Mouse (Mus musculus): Measurements from ENCODE around the gene Lrp6. TPM values are rescaled to one million over a fixed set of nuclear protein-coding genes. Genes with fewer than 3 reads are reported as not detected.

The Lrp6 gene
- polyA plus RNA-seq, 1 experiment from 2014 or later, result 39.6 TPM

DNA sequence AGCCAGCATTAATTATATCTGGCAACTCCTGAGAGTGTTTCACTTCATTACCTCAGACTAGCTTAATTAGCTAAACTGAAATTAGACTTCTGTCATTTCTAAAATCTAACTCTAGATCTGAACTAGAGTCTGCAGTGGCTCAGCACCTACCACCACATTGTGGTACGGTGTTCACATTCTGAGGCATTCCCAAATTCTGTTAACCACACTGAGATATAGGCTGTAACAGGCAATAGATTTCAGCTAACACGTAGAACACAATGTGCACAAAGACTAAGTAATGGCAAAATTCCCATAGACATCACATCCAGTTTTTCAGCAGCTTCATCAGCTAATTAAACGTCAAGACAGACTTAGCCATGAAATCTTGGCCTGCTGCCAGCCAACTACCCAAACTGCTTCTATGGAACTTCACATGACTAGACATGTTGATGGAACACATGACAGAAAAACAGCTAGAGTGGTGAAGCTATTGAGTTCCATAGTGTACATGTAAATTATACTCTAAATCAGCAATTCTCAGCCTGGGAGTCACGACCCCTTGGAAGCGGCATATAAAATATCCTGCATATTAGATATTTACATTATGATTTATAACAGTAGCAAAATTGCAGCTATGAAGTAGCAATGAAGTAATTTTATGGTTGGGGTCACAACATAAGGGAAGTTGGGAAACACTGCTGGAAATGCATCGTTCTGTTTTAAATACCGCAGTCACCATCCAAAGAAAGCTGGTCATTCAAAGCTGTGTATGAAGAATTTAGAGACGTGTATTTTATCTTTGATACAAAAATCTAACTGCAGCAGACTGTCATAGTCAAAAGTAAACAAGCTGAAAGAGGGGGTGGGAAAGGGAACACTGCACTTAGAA, 71.7 kb downstream of the Lrp6 start:
- WGBS, result 61% methylated on average over 8 of the region's 8 CpGs
- peaks cover 7% of the 10 kb centered on the region; the same call in 1 of the 2 replicates for H3K36me3 ChIP-seq (ENCODE audit: control insufficient read depth, insufficient read depth, low read length)
- H3K27me3 ChIP-seq (ENCODE audit: control insufficient read depth, insufficient read depth, low read length), result no peaks in the 10 kb centered on the region
- H3K9me3 ChIP-seq (ENCODE audit: control insufficient read depth, low read depth, low read length), result no peaks in the 10 kb centered on the region
- ATAC-seq (ENCODE audit: insufficient number of reproducible peaks, insufficient read depth, low FRiP score, low read depth), result no peak
- 0 out of 2 replicates have a peak overlapping the region, but pooled peaks have one; percentile 45 for H3K27ac ChIP-seq (ENCODE audit: low read length)
- no peak overlapping the region for H3K4me3 ChIP-seq (ENCODE audit: low read depth, low read length)
- no peak overlapping the region for H3K9ac ChIP-seq (replicated peaks; ENCODE audit: low read depth, low read length)
- H3K4me2 ChIP-seq (replicated peaks; ENCODE audit: low read depth, low read length), result no peak overlapping the region
- H3K4me1 ChIP-seq (ENCODE audit: control insufficient read depth, insufficient read depth, low read length), result 0 out of 2 replicates have a peak, but pooled peaks cover 4% of the 10 kb centered on the region

DNA sequence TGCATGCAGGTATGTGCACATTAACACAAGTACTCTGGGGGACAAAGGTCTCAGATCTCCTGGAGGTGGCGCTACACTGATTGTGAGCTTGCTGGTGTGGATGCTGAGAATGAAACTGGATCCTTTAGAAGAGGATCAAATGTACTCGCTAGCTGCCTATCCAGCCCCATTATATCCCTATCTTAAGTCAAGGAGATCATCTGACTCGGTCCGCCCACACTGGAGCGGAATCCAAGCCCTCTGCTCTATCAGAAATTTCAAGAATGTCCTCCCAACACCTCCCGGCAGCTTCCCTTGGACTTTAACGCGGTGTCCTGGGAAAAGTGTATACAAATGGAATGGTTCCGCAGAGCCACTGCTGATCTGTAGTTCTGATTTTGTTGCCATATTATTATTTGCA, 77.1 kb downstream of the Lrp6 start:
- no peaks in the 10 kb centered on the region for H3K4me1 ChIP-seq (ENCODE audit: control insufficient read depth, insufficient read depth, low read length)
- no peak overlapping the region for H3K4me3 ChIP-seq (ENCODE audit: low read depth, low read length)
- ATAC-seq (ENCODE audit: insufficient number of reproducible peaks, insufficient read depth, low FRiP score, low read depth), result no peak
- H3K9ac ChIP-seq (replicated peaks; ENCODE audit: low read depth, low read length), result no peak overlapping the region
- peaks cover 14% of the 10 kb centered on the region for H3K36me3 ChIP-seq (ENCODE audit: control insufficient read depth, insufficient read depth, low read length)
- no peak overlapping the region for H3K4me2 ChIP-seq (replicated peaks; ENCODE audit: low read depth, low read length)
- H3K9me3 ChIP-seq (ENCODE audit: control insufficient read depth, low read depth, low read length), result no peaks in the 10 kb centered on the region
- H3K27me3 ChIP-seq (ENCODE audit: control insufficient read depth, insufficient read depth, low read length), result no peaks in the 10 kb centered on the region
- 68% methylated on average over 9 of the region's 9 CpGs for WGBS
- no peak overlapping the region for H3K27ac ChIP-seq (ENCODE audit: low read length)

DNA sequence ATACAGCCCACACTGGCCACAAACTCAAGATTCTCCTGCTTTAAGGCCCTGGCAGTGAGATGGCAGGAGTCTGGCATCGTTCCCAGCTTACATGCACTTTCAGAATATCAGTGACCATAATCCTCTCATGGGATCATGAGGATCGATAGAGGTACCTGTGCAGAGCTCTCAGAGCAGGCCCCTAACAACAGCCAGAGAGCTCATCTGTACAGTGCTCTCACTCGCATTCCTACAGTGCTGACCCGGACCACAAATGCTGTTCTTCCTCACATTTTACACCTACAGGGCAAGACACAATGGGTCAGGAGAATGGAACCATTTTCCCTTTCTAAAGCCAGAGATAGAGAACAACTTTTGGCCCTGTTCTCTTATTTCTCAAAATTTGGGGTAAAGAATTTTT, 77.6 kb downstream of the Lrp6 start:
- 90% methylated on average over 4 of the region's 4 CpGs for WGBS
- H3K4me2 ChIP-seq (replicated peaks; ENCODE audit: low read depth, low read length), result no peak overlapping the region
- H3K27me3 ChIP-seq (ENCODE audit: control insufficient read depth, insufficient read depth, low read length), result no peaks in the 10 kb centered on the region
- peaks cover 19% of the 10 kb centered on the region for H3K36me3 ChIP-seq (ENCODE audit: control insufficient read depth, insufficient read depth, low read length)
- no peak overlapping the region for H3K4me3 ChIP-seq (ENCODE audit: low read depth, low read length)
- no peaks in the 10 kb centered on the region for H3K9me3 ChIP-seq (ENCODE audit: control insufficient read depth, low read depth, low read length)
- no peaks in the 10 kb centered on the region for H3K4me1 ChIP-seq (ENCODE audit: control insufficient read depth, insufficient read depth, low read length)
- H3K27ac ChIP-seq (ENCODE audit: low read length), result no peak overlapping the region
- no peak for ATAC-seq (ENCODE audit: insufficient number of reproducible peaks, insufficient read depth, low FRiP score, low read depth)
- no peak overlapping the region for H3K9ac ChIP-seq (replicated peaks; ENCODE audit: low read depth, low read length)

DNA sequence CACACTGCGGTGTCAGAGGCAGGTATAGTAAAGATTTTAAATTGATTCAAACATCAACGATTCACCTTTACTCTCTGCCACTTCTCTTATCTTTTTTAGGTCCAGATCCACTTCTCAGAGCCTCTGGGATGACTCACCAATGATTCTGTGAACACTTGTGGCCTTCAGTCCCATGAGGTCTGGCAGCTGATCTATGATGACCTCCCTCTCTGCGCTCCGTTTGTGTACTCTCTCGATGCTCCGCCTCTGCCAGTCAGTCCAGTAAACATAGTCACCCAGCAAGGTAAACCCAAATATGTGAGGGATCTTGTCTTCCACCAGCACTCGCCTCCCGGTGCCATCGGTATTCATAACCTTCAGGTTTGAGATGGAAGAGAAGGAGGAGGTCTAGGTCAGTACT, 80.4 kb downstream of the Lrp6 start:
- no peaks in the 10 kb centered on the region for H3K9me3 ChIP-seq (ENCODE audit: control insufficient read depth, low read depth, low read length)
- H3K4me2 ChIP-seq (replicated peaks; ENCODE audit: low read depth, low read length), result no peak overlapping the region
- H3K4me3 ChIP-seq (ENCODE audit: low read depth, low read length), result no peak overlapping the region
- no peaks in the 10 kb centered on the region for H3K27me3 ChIP-seq (ENCODE audit: control insufficient read depth, insufficient read depth, low read length)
- no peak for ATAC-seq (ENCODE audit: insufficient number of reproducible peaks, insufficient read depth, low FRiP score, low read depth)
- 86% methylated on average over 9 of the region's 9 CpGs for WGBS
- no peak overlapping the region for H3K27ac ChIP-seq (ENCODE audit: low read length)
- no peaks in the 10 kb centered on the region for H3K4me1 ChIP-seq (ENCODE audit: control insufficient read depth, insufficient read depth, low read length)
- peaks cover 25% of the 10 kb centered on the region for H3K36me3 ChIP-seq (ENCODE audit: control insufficient read depth, insufficient read depth, low read length)
- no peak overlapping the region for H3K9ac ChIP-seq (replicated peaks; ENCODE audit: low read depth, low read length)

DNA sequence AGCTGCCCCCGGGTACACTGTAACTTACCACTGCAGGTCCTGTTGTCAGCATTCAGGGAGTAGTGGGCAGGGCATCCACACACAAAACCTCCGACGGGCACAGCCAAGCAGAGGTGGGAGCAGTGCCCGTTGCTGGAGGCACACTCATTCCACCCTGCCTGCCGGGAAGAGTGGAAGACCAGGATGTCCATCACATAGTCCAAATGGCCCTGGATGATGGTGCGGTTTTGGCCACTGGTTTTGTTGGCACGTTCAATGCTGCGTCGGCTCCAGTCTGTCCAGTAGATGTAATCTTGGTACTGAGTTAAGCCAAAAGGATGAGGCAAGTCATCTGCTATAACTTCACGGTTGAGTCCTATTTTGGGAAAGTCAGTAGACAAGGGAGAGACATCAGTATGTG, 87.3 kb downstream of the Lrp6 start:
- ATAC-seq (ENCODE audit: insufficient number of reproducible peaks, insufficient read depth, low FRiP score, low read depth), result no peak
- H3K9me3 ChIP-seq (ENCODE audit: control insufficient read depth, low read depth, low read length), result no peaks in the 10 kb centered on the region
- H3K27me3 ChIP-seq (ENCODE audit: control insufficient read depth, insufficient read depth, low read length), result no peaks in the 10 kb centered on the region
- WGBS, result 94% methylated on average over 10 of the region's 10 CpGs
- H3K4me1 ChIP-seq (ENCODE audit: control insufficient read depth, insufficient read depth, low read length), result no peaks in the 10 kb centered on the region
- H3K9ac ChIP-seq (replicated peaks; ENCODE audit: low read depth, low read length), result no peak overlapping the region
- no peak overlapping the region for H3K4me3 ChIP-seq (ENCODE audit: low read depth, low read length)
- H3K4me2 ChIP-seq (replicated peaks; ENCODE audit: low read depth, low read length), result no peak overlapping the region
- H3K36me3 ChIP-seq (ENCODE audit: control insufficient read depth, insufficient read depth, low read length), result peaks cover 42% of the 10 kb centered on the region
- no peak overlapping the region for H3K27ac ChIP-seq (ENCODE audit: low read length)

DNA sequence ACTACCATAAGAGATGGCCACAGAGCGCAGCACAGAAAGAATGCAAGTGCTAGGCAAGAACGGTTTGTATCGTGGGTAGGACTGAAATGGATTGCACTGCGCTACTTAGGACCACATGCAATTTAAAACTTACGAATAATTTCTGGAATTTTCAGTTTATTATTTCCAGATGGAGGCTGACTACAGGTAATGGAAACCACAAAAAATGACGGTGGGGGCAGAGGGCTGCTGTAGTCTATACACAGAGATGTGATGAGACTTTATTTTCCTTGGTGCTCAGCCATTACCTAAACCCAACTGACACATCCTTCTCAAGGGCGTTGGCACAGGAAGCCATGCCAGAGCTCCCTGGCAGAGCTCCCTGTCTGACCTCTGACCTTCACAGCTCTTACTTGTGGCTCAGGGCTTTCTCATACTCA, 93.6 kb downstream of the Lrp6 start:
- WGBS, result 81% methylated on average over 7 of the region's 7 CpGs
- no peak for ATAC-seq (ENCODE audit: insufficient number of reproducible peaks, insufficient read depth, low FRiP score, low read depth)

DNA sequence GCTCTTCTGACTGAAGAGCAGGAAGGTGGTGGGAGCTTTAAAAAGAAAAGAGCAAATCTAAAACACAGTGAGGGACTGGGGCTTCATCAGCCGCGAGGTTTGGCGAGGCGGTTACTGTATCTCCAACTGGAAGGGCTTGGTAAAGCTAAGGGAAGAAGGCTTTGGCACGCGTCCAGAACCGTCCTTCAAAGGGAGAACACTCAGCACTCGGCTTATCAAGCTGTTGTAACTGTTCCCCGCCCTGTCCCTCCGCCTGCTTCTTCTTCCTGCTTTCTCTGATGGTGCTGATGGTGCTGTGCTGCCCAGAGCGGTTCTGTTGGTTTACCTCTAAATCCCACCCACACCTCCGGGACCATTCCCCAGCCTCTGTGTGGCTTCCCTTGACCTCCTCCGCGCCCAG, 95.9 kb downstream of the Lrp6 start:
- Histone ChIP-seq H3K4me1 (ENCODE audit: control insufficient read depth, insufficient read depth, low read length) (no peaks in the 10 kb centered on the region), H3K9me3 (ENCODE audit: control insufficient read depth, low read depth, low read length) (no peaks in the 10 kb centered on the region), H3K27ac (ENCODE audit: low read length) (no peak overlapping the region), H3K4me3 (ENCODE audit: low read depth, low read length) (no peak overlapping the region), H3K9ac (replicated peaks; ENCODE audit: low read depth, low read length) (no peak overlapping the region), H3K36me3 (ENCODE audit: control insufficient read depth, insufficient read depth, low read length) (peaks cover 32% of the 10 kb centered on the region), H3K27me3 (ENCODE audit: control insufficient read depth, insufficient read depth, low read length) (no peaks in the 10 kb centered on the region), H3K4me2 (replicated peaks; ENCODE audit: low read depth, low read length) (no peak overlapping the region)
- WGBS, result 68% methylated on average over 14 of the region's 14 CpGs
- peak; percentile 46; the same call in 1 of the 2 replicates for ATAC-seq (ENCODE audit: insufficient number of reproducible peaks, insufficient read depth, low FRiP score, low read depth)

More for the DNA sequence above, 93.6 kb downstream of the Lrp6 start:
- H3K27ac ChIP-seq (ENCODE audit: low read length), result no peak overlapping the region
- peaks cover 21% of the 10 kb centered on the region for H3K36me3 ChIP-seq (ENCODE audit: control insufficient read depth, insufficient read depth, low read length)
- H3K4me2 ChIP-seq (replicated peaks; ENCODE audit: low read depth, low read length), result no peak overlapping the region
- no peaks in the 10 kb centered on the region for H3K27me3 ChIP-seq (ENCODE audit: control insufficient read depth, insufficient read depth, low read length)
- no peak overlapping the region for H3K9ac ChIP-seq (replicated peaks; ENCODE audit: low read depth, low read length)
- no peaks in the 10 kb centered on the region for H3K4me1 ChIP-seq (ENCODE audit: control insufficient read depth, insufficient read depth, low read length)
- H3K4me3 ChIP-seq (ENCODE audit: low read depth, low read length), result no peak overlapping the region
- no peaks in the 10 kb centered on the region for H3K9me3 ChIP-seq (ENCODE audit: control insufficient read depth, low read depth, low read length)

DNA sequence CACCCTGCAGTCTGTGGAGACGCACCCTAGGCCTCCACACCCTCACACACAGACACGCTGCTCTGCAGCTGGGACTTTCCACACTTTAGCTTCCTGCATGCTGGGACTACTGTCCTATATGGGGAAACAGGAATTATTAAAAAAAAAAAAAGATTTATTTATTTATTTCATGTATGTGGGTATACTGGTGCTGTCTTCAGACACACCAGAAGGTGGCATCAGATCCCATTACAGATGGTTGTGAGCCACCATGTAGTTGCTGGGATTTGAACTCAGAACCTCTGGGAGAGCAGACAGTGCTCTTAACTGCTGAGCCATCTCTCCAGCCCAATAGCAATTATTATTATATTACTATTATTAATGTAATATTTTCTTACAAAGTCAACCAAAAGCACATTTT, 97.5 kb downstream of the Lrp6 start:
- H3K36me3 ChIP-seq (ENCODE audit: control insufficient read depth, insufficient read depth, low read length), result peaks cover 35% of the 10 kb centered on the region
- no peak for ATAC-seq (ENCODE audit: insufficient number of reproducible peaks, insufficient read depth, low FRiP score, low read depth)
- H3K4me1 ChIP-seq (ENCODE audit: control insufficient read depth, insufficient read depth, low read length), result no peaks in the 10 kb centered on the region
- H3K27ac ChIP-seq (ENCODE audit: low read length), result no peak overlapping the region
- H3K27me3 ChIP-seq (ENCODE audit: control insufficient read depth, insufficient read depth, low read length), result no peaks in the 10 kb centered on the region
- WGBS, result 92% methylated on average over 2 of the region's 2 CpGs
- H3K9ac ChIP-seq (replicated peaks; ENCODE audit: low read depth, low read length), result no peak overlapping the region
- H3K4me2 ChIP-seq (replicated peaks; ENCODE audit: low read depth, low read length), result no peak overlapping the region
- H3K4me3 ChIP-seq (ENCODE audit: low read depth, low read length), result no peak overlapping the region
- H3K9me3 ChIP-seq (ENCODE audit: control insufficient read depth, low read depth, low read length), result no peaks in the 10 kb centered on the region
